Mouse (Mus musculus) forebrain, embryonic 11.5 days (tissue): Measurements from ENCODE around the gene Lenep. TPM values are rescaled to one million over a fixed set of nuclear protein-coding genes. Genes with fewer than 3 reads are reported as not detected.

Source experiments
- ATAC-seq: fragments of 200-750 bp; cut with Nextera tagmentation; replicated peaks from 2 replicates; pipeline ENCODE4 v1.8.0; 2017; ENCODE audit warnings: moderate TSS enrichment; ENCODE audit not compliant: low FRiP score
- DNase-seq: peaks from one replicate; pipeline ENCODE4 v3.0.0-alpha.2; 2017; ENCODE audit warnings: low spot score
- H3K27ac ChIP-seq: fragments of 300-500 bp; sonication (generic); 2 replicates; pipeline ENCODE4 v1.5.1; 2014; ENCODE audit warnings: low read depth, low read length
- H3K27me3 ChIP-seq: fragments of 300-500 bp; sonication (generic); 2 replicates; pipeline ENCODE4 v1.6.1; 2014; ENCODE audit warnings: mild to moderate bottlenecking, low read length, mixed read lengths; ENCODE audit not compliant: control insufficient read depth, insufficient read depth
- H3K36me3 ChIP-seq: fragments of 300-500 bp; sonication (generic); 2 replicates; pipeline ENCODE4 v1.6.1; 2014; ENCODE audit warnings: mild to moderate bottlenecking, low read length, moderate library complexity, mixed read lengths; ENCODE audit not compliant: control insufficient read depth, insufficient read depth
- H3K4me1 ChIP-seq: fragments of 300-500 bp; sonication (generic); replicated peaks from 2 replicates; pipeline ENCODE4 v1.6.1; 2014; ENCODE audit warnings: low read length, mixed read lengths; ENCODE audit not compliant: control insufficient read depth, insufficient read depth
- H3K4me2 ChIP-seq: fragments of 300-500 bp; sonication (generic); 2 replicates; pipeline ENCODE4 v1.6.1; 2014; ENCODE audit warnings: low read depth, mild to moderate bottlenecking, low read length, moderate library complexity, mixed read lengths; ENCODE audit not compliant: severe bottlenecking
- H3K4me3 ChIP-seq: fragments of 300-500 bp; sonication (generic); 2 replicates; pipeline ENCODE4 v1.5.1; 2014; ENCODE audit warnings: low read depth, low read length
- H3K9ac ChIP-seq: fragments of 300-500 bp; sonication (generic); 2 replicates; pipeline ENCODE4 v1.6.1; 2014; ENCODE audit warnings: low read length
- H3K9me3 ChIP-seq: fragments of 300-500 bp; sonication (generic); 2 replicates; pipeline ENCODE4 v1.6.1; 2016; ENCODE audit warnings: low read length, mixed read lengths; ENCODE audit not compliant: control insufficient read depth
- WGBS: fragments of 180-500 bp; shearing (Covaris S2); extraction: QIAGEN DNeasy Blood & Tissue Kit; methylation state at CpG from one replicate; pipeline ENCODE4 v1.1.7; 2014; 5-methylcytosine and 5-hydroxymethylcytosine counted together
- polyA plus RNA-seq: library from polyadenylated mRNA; unstranded; fragments of >200 nt; fragmentation: Nextera tagmentation; extraction: Ambion mirVana; gene quantifications from 2 replicates; pipeline ENCODE4 v1.2.1, GENCODE M21; 2014

Gene Lenep
- polyA plus RNA-seq, 1 experiment from 2014 or later, result 0.91 TPM

DNA sequence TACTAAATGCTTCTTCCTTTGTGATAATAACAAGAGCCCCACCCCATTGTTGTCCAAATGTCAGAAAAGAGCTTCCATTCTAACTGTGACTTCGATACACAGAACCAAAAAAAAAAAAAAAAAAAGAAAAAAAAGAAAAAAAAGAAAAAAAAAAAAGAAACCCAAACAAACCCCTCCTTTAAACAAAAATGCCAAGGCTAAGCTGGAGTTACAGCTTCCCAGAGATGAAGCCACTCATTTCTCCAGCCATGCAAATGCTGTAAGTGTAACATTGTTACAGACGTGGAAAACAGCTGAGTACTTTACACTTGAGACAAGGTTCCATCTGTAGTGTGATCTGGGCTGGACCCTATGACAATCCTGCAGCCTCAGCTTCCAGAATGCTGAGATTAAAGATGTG lies 14.5 kb upstream of the Lenep start:
- Histone ChIP-seq H3K4me3 (peak overlapping the region; percentile 57), H3K27ac (peak overlapping the region; percentile 85), H3K36me3 (peaks cover 14% of the 10 kb centered on the region), H3K9ac (peak overlapping the region; percentile 75), H3K4me1 (peaks cover 23% of the 10 kb centered on the region), H3K9me3 (no peaks in the 10 kb centered on the region), H3K27me3 (no peaks in the 10 kb centered on the region), H3K4me2 (peak overlapping the region; percentile 92)
- 23% methylated on average over 2 of the region's 2 CpGs for WGBS
- ATAC-seq (no peak), DNase-seq (no peak)

DNA sequence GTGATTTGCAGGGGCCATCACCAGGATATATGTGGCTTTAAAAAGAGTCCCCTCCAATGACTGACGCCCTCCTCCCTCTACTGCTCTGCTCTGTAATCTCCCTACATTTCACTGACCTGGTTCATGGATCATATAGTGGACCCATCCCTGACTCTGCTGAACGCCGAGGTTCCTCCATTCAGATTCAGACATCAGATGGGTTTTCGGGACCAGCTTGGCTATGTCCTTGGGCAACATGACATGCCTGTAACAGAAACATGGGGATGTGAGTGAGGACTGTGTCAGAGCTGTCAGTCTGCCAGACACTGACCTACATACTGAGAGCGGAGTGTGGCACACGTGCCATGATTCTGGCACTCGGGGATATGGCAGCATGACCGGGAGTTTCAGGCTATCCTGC lies 13.6 kb upstream of the Lenep start:
- no peak for DNase-seq

DNA sequence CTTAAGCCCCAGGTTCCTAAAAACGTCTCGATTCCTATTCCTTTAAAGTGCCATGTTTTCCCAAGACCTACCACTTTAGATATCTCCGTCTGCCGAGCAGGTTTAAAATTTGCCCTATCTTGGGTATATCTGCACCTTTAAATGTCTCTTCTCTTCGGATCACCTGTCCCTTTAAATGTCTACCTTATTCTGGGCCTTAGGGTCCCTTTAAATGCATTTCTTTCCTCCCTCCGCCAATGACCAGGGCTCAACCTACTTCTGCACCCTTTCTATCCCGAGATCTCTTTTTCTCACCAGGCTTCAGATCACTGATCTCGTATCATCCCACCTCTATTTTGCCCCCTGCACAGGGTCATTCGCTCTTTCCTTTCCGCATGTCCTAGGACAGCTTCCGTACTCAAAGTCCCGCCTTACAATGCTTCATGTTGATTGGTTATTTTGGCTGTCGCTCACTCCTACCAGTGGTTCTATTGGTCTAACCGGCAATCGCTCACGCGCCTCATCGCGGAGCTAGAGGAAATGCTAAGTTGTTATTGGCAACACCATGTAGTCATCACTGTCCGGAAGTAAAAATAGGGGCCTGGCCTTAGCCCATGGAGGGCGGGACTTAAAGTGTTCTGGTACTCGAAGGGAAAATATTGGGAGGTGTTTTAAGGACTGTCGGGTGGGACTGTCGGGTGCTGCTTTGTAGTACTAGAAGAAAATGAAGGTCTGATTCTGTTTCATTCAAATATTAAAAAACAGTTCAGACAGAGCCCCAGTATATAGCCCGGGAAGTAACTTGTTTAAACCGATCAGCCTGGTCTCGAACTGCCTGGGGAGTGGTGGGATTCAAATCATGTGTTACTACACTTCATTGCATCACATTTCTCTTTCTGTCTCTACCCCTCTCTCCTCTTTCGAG lies 9.1 kb upstream of the Lenep start, which contains the start of gene Flad1:
Flad1 (minus strand) TSS at position 381 of the 904 bp plus-strand sequence.
- Histone ChIP-seq H3K27me3 (no peaks in the 10 kb centered on the region), H3K36me3 (peaks cover 14% of the 10 kb centered on the region)

More for the DNA sequence above, 13.6 kb upstream of the Lenep start:
- Histone ChIP-seq H3K4me2 (no peak overlapping the region), H3K27me3 (no peaks in the 10 kb centered on the region), H3K9me3 (no peaks in the 10 kb centered on the region), H3K4me3 (no peak overlapping the region), H3K36me3 (peaks cover 14% of the 10 kb centered on the region), H3K27ac (no peak overlapping the region), H3K4me1 (peaks cover 19% of the 10 kb centered on the region), H3K9ac (no peak overlapping the region)
- 97% methylated on average over 8 of the region's 8 CpGs for WGBS
- no peak for ATAC-seq

DNA sequence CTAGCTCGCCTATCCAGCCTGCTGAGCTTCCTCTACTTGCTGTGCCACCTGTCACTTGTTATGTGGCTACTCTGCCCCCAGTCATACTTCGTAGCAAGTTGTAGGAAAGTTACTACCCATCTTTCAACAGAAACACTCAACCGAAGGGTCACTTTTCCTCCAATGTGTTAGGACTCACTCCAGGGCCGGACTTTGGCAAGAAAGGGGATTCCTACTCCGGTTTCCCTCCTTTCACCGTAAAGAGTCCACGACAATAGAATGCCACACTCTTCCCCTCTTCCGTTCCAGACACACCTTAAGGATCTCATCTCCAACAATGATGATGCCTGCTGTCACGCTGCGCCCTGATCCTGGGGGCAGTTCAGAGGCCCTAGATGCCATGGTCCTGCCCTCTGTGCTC lies 8.3 kb upstream of the Lenep start:
- peak overlapping the region; percentile 39 for H3K4me3 ChIP-seq
- H3K36me3 ChIP-seq, result peaks cover 11% of the 10 kb centered on the region
- H3K9ac ChIP-seq, result peak overlapping the region; percentile 49
- DNase-seq (no peak), ATAC-seq (no peak)
- H3K27ac ChIP-seq, result no peak overlapping the region
- WGBS, result 81% methylated on average over 10 of the region's 10 CpGs
- no peaks in the 10 kb centered on the region for H3K9me3 ChIP-seq
- H3K4me1 ChIP-seq, result peaks cover 5% of the 10 kb centered on the region; the same call in 1 of the 2 replicates
- H3K4me2 ChIP-seq, result peak overlapping the region; percentile 60
- no peaks in the 10 kb centered on the region for H3K27me3 ChIP-seq

More for the DNA sequence above, 9.1 kb upstream of the Lenep start, which contains the start of gene Flad1:
- Histone ChIP-seq H3K27ac (no peak within 1 kb of the TSS), H3K9me3 (no peaks in the 10 kb centered on the region), H3K4me3 (peak within 1 kb of the TSS; percentile 39), H3K9ac (peak within 1 kb of the TSS; percentile 49), H3K4me2 (peak within 1 kb of the TSS; percentile 60), H3K4me1 (peaks cover 9% of the 10 kb centered on the region)
- 6% methylated on average over 28 of the region's 28 CpGs for WGBS
- ATAC-seq (peak; percentile 100), DNase-seq (peak; percentile 96)

DNA sequence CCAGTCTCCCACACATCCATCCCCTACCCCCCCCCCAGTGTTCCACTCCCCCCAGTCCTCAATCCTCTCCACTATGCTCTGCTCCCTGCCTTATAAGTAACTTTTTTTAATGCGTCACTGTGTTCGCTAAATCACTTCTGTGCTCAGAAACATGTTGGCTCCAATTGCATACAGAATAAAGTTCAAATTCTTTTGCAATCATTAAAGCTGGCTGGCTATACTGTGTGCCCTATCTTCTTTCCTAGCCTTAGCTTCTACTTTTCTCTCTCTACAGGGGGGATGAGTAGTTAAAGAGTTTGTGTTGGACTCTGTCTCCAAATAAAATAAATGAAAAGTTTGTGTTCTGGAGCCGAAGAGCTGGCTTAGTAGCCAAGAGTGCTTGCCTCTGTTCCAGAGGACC lies 7.1 kb upstream of the Lenep start:
- no peak overlapping the region for H3K4me2 ChIP-seq
- no peak overlapping the region for H3K4me3 ChIP-seq
- H3K27ac ChIP-seq, result no peak overlapping the region
- H3K36me3 ChIP-seq, result peaks cover 3% of the 10 kb centered on the region
- DNase-seq (no peak), ATAC-seq (no peak)
- 96% methylated on average over 3 of the region's 3 CpGs for WGBS
- H3K9me3 ChIP-seq, result no peaks in the 10 kb centered on the region
- no peaks in the 10 kb centered on the region for H3K27me3 ChIP-seq
- peaks cover 5% of the 10 kb centered on the region; the same call in 1 of the 2 replicates for H3K4me1 ChIP-seq
- no peak overlapping the region for H3K9ac ChIP-seq

DNA sequence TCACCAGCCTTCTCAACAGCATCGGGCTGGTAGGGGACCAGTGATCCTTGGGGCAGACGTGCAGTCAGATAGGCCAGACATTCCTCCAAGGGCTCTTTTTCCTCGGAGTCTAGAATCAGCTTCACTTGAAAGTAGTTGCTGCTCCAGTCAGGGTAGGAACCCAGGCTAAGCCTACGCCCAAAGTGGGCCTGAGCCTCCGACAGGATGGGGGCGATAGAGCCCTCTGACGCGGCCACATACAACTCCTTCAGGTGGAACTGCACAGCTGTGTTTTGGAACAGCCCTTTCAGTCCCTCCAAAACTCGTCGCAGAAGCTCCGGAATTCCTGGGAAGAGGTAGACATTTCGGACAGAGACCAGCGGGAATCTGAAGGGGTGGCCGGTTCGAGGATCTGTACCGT lies 5.9 kb upstream of the Lenep start:
- Histone ChIP-seq H3K27me3 (no peaks in the 10 kb centered on the region), H3K4me3 (no peak overlapping the region), H3K4me2 (no peak overlapping the region), H3K4me1 (peaks cover 5% of the 10 kb centered on the region; the same call in 1 of the 2 replicates), H3K9ac (no peak overlapping the region), H3K27ac (no peak overlapping the region), H3K9me3 (no peaks in the 10 kb centered on the region), H3K36me3 (no peaks in the 10 kb centered on the region; the same call in 1 of the 2 replicates)
- ATAC-seq, result no peak
- 65% methylated on average over 16 of the region's 16 CpGs for WGBS
- no peak for DNase-seq

DNA sequence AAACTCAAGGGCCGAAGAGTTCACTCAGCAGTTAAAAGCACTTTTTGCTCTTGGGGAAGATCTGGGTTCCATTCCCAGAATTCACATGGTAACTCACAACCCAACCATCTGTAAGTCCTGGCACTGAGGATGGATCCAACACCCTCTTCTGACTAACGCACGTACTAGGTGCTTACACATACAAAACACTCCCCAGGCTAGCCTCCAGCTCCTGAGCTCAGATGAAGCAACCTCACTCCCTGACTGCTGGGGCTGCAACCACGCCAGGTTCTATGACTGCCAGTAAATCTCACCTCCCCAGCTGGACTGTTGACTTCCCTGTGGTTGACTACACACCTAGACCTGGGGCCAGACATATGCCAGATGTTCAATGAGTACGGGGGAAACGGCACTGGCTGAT lies 4.3 kb upstream of the Lenep start:
- Histone ChIP-seq H3K4me2 (no peak overlapping the region), H3K36me3 (no peaks in the 10 kb centered on the region; the same call in 1 of the 2 replicates), H3K4me3 (no peak overlapping the region), H3K27me3 (no peaks in the 10 kb centered on the region), H3K9ac (no peak overlapping the region), H3K4me1 (peaks cover 5% of the 10 kb centered on the region; the same call in 1 of the 2 replicates), H3K27ac (no peak overlapping the region), H3K9me3 (no peaks in the 10 kb centered on the region)
- 90% methylated on average over 6 of the region's 6 CpGs for WGBS
- ATAC-seq (no peak), DNase-seq (no peak)

DNA sequence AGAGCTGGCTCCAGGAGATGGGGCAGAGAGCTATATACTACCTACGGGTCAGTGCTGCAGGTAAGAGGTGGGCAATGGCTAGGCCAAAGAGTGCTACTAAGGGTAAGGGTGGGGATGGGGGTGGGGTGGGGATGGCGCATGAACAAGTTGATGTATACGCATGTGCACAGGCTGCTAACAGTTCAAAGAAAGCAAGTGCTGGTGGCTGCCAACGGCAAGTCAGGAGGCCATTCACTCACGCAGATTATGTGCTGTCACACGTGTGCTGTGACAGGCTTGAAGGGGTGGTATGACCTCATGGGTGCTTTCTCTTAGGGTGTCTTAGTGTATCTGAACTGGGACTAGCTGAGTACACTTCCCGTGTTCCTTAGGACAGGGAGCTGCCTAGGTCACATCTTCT lies 1.3 kb downstream of the Lenep start:
- ATAC-seq (no peak), DNase-seq (no peak)
- Histone ChIP-seq H3K4me1 (no peaks in the 10 kb centered on the region; the same call in 1 of the 2 replicates), H3K9ac (no peak overlapping the region), H3K9me3 (no peaks in the 10 kb centered on the region), H3K4me3 (no peak overlapping the region), H3K27me3 (no peaks in the 10 kb centered on the region), H3K36me3 (no peaks in the 10 kb centered on the region), H3K27ac (no peak overlapping the region), H3K4me2 (no peak overlapping the region)
- WGBS, result 89% methylated on average over 7 of the region's 7 CpGs
